Mouse (Mus musculus) forebrain, embryonic 12.5 days (tissue): ENCODE measurements around the gene Prickle2. TPM values are rescaled to one million over a fixed set of nuclear protein-coding genes. Genes with fewer than 3 reads are reported as not detected.

Source experiments
- ATAC-seq: fragments of 200-750 bp; cut with Nextera tagmentation; 2 replicates; pipeline ENCODE4 v1.8.0; 2017; ENCODE audit warnings: moderate TSS enrichment; ENCODE audit not compliant: low FRiP score
- H3K27ac ChIP-seq: fragments of 300-500 bp; sonication (generic); 2 replicates; pipeline ENCODE4 v1.5.1; 2016; ENCODE audit warnings: mild to moderate bottlenecking
- H3K27me3 ChIP-seq: fragments of 300-500 bp; sonication (generic); 2 replicates; pipeline ENCODE4 v1.6.1; 2016; ENCODE audit warnings: mild to moderate bottlenecking
- H3K36me3 ChIP-seq: fragments of 300-500 bp; sonication (generic); replicated peaks from 2 replicates; pipeline ENCODE4 v1.6.1; 2016; ENCODE audit warnings: mild to moderate bottlenecking
- H3K4me1 ChIP-seq: fragments of 300-500 bp; sonication (generic); 2 replicates; pipeline ENCODE4 v1.6.1; 2016
- H3K4me2 ChIP-seq: fragments of 300-500 bp; sonication (generic); 2 replicates; pipeline ENCODE4 v1.6.1; 2016; ENCODE audit warnings: mild to moderate bottlenecking, moderate library complexity
- H3K4me3 ChIP-seq: fragments of 300-500 bp; sonication (generic); replicated peaks from 2 replicates; pipeline ENCODE4 v1.5.1; 2016; ENCODE audit warnings: mild to moderate bottlenecking
- H3K9ac ChIP-seq: fragments of 300-500 bp; sonication (generic); 2 replicates; pipeline ENCODE4 v1.6.1; 2016; ENCODE audit warnings: mild to moderate bottlenecking
- H3K9me3 ChIP-seq: fragments of 300-500 bp; sonication (generic); 2 replicates; pipeline ENCODE4 v1.6.1; 2016
- WGBS: fragments of 180-500 bp; shearing (Covaris S2); methylation state at CpG from one replicate; pipeline ENCODE4 v1.1.7; 2016; 5-methylcytosine and 5-hydroxymethylcytosine counted together
- polyA plus RNA-seq: library from polyadenylated mRNA; unstranded; fragments of >200 nt; fragmentation: Nextera tagmentation; extraction: Ambion mirVana; gene quantifications from 2 replicates; pipeline ENCODE4 v1.2.1, GENCODE M21; 2016

The Prickle2 gene
- polyA plus RNA-seq, 1 experiment from 2014 or later: 6.5 TPM

DNA sequence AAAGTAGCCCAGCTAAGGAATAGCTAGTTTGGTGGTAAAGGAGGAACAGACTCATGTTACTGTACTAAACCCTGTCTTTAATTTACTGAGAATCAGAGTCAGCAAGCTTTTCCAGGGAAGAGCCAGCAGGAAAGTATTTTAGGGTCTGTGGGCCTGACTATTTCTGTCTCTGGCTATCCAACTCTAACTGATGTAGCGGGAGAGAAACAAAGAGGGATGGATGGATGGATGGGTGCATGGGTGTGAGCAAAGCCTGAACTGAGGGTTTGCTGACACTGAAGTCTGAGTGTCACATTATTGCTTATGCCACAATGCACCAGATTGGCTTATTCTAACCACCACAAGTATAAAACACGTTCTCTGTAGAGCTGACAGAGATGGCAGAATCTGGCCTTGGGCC, 88.8 kb downstream of the Prickle2 start:
- H3K9me3 ChIP-seq: 0 out of 2 replicates have a peak, but pooled peaks cover 6% of the 10 kb centered on the region
- WGBS: 77% methylated on average over 2 of the region's 2 CpGs
- H3K4me2 ChIP-seq: no peak overlapping the region
- no peak overlapping the region for H3K9ac ChIP-seq
- no peak for ATAC-seq
- H3K4me1 ChIP-seq: no peaks in the 10 kb centered on the region
- no peak overlapping the region for H3K27ac ChIP-seq
- H3K27me3 ChIP-seq: no peaks in the 10 kb centered on the region
- no peaks in the 10 kb centered on the region for H3K36me3 ChIP-seq
- no peak overlapping the region for H3K4me3 ChIP-seq

DNA sequence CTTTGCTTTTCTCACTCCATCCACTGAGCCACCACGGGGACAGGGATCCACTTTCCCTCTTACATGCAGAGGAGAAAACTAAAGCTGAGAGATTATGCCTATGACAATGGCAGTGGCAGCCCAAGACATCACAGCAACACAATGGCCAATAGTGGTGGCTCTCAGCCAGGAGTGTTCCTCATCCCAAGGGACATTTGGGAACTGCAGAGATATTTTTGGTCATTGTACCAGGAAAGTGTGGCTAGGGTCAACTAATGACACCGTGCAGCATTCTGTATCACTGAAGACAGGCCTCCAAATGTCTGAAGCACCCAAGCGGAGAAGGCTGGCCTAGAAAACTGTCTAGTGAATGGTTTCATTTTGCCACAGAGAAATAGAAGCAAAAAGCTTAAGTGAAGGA, 91.2 kb downstream of the Prickle2 start:
- ATAC-seq: no peak
- Histone ChIP-seq H3K4me2 (no peak overlapping the region), H3K9me3 (0 out of 2 replicates have a peak, but pooled peaks cover 6% of the 10 kb centered on the region), H3K36me3 (no peaks in the 10 kb centered on the region), H3K4me1 (no peaks in the 10 kb centered on the region), H3K9ac (no peak overlapping the region), H3K4me3 (no peak overlapping the region), H3K27me3 (no peaks in the 10 kb centered on the region), H3K27ac (no peak overlapping the region)
- WGBS: 87% methylated on average over 3 of the region's 3 CpGs

DNA sequence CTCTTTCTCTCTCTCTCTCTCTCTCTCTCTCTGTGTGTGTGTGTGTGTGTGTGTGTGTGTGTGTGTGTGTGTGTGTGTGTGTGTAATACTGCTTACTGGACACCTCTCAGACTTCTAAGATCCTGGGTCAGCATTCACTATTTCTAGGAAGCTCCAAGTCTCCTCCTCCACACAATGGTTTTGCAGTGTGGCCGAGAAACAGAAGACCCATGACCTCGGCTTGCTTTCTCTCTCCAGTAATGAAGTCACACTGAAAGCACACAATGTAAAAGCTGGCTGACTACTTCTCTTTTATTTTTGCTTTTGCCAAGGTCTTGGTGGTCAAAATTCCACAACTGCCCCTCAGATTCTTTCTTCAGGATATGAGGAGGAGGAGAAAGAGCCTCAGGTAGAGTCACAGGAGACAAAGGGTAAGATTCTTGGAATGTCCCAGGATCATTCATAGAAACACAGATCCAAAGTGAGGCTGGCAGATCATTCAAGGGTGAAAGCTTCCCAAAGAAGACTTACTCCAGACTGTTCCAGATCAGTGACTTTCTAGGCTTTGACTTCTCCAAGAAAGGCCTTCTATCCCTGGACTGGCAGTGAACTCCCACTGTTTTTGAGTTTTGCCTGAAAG, 93.7 kb downstream of the Prickle2 start:
- 51% methylated on average over 2 of the region's 2 CpGs for WGBS

DNA sequence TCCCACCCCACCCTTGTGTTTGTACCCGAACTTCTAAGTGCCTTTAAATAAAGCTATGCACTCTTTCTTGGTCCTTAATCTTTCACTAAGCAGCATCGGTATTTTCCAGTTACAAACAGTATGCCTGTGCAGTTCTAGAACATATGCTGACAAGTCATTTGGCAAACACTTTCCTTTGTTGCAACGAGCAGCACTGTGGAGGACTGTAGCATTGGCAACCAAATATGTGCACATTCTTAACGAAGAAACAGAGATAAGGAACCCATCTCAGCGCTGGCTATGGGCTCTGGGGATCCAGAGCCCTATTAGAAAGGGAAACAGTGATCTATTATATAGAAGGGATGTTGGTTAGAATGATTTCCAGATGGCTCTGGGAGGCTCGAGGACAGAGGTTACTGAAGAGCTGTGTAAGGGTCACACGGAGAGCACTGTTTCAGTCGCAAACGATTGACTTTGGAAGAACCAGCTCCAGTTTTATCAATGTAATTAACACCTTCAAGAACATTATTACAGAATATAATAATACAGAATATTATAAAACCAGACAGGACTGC, 96.2 kb downstream of the Prickle2 start:
- 73% methylated on average over 9 of the region's 9 CpGs for WGBS
- Histone ChIP-seq H3K4me2 (no peak overlapping the region), H3K4me3 (no peak overlapping the region), H3K4me1 (no peaks in the 10 kb centered on the region), H3K9me3 (no peaks in the 10 kb centered on the region), H3K36me3 (no peaks in the 10 kb centered on the region), H3K9ac (no peak overlapping the region), H3K27me3 (no peaks in the 10 kb centered on the region), H3K27ac (no peak overlapping the region)
- ATAC-seq: no peak

More for the DNA sequence above, 93.7 kb downstream of the Prickle2 start:
- no peak for ATAC-seq
- no peaks in the 10 kb centered on the region for H3K9me3 ChIP-seq
- no peak overlapping the region for H3K27ac ChIP-seq
- H3K36me3 ChIP-seq: no peaks in the 10 kb centered on the region
- H3K27me3 ChIP-seq: no peaks in the 10 kb centered on the region
- no peak overlapping the region for H3K4me2 ChIP-seq
- no peak overlapping the region for H3K4me3 ChIP-seq
- no peak overlapping the region for H3K9ac ChIP-seq
- H3K4me1 ChIP-seq: no peaks in the 10 kb centered on the region

DNA sequence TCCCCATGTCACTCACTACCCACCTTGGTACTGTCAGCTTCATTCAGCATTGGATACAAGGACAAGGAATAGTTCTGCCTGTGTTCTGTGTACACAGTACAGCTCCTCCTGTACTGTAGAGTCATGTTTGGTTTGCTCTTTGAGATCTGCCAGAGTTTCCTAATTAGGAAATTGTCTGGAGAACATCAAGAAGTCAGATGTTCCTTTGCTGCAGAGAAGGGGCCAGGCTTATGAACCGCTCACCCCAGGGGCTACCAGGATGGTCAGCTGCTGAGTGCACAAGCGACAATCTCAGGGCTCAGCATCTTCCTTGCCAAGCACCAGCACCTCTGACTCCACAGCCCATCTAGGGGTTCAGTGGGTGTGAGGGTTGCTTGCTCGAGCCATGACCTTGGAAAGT, 96.9 kb downstream of the Prickle2 start:
- 93% methylated on average over 3 of the region's 3 CpGs for WGBS
- ATAC-seq: no peak
- H3K4me3 ChIP-seq: no peak overlapping the region
- H3K27me3 ChIP-seq: no peaks in the 10 kb centered on the region
- H3K36me3 ChIP-seq: no peaks in the 10 kb centered on the region
- H3K4me1 ChIP-seq: no peaks in the 10 kb centered on the region
- no peak overlapping the region for H3K27ac ChIP-seq
- H3K9ac ChIP-seq: no peak overlapping the region
- no peaks in the 10 kb centered on the region for H3K9me3 ChIP-seq
- H3K4me2 ChIP-seq: no peak overlapping the region

DNA sequence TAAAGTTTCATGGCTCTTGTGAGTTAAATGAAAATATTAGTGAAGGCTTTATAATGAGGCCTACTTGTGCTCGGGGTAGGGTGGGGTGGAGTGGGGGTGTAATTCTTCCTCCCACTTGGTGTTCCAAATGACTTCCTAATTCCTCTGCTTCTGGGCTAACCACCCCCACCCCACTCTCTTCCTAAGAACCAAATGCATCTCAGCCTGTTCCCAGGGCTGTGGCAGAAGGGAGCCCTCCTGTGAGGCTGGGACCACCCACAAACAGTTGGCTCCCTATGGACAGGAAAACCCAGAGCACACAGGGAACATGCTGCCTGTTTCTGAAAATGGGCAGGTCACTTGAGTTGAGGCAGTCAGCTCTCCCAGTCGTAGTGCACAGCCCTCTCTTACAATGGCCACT, 100.8 kb downstream of the Prickle2 start:
- H3K27ac ChIP-seq: no peak overlapping the region
- H3K4me1 ChIP-seq: no peaks in the 10 kb centered on the region
- ATAC-seq: no peak
- H3K27me3 ChIP-seq: no peaks in the 10 kb centered on the region
- 58% methylated on average over 2 of the region's 2 CpGs for WGBS
- no peak overlapping the region for H3K4me3 ChIP-seq
- H3K9me3 ChIP-seq: no peaks in the 10 kb centered on the region
- H3K9ac ChIP-seq: no peak overlapping the region
- H3K36me3 ChIP-seq: no peaks in the 10 kb centered on the region
- no peak overlapping the region for H3K4me2 ChIP-seq

DNA sequence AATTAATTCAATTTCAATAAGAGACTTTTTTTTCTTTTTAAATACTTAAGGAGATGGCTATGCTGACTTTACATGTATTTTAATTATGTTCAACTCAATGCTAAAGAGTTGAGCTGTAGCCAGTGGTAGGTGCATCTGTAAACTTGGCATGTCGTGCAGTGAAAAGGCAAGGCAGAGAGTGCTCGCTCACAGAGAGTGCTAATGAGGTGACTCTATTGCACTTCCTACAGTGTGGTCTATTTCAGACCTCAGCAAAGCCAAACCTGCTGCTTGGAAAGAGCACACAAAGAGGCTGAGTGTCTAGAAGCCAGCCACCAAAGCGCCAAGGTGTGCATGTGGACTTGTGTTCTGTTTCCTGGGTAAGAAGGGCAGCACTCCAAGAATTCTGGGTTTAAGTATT, 109.6 kb downstream of the Prickle2 start:
- H3K4me3 ChIP-seq: no peak overlapping the region
- H3K27ac ChIP-seq: no peak overlapping the region
- H3K4me1 ChIP-seq: no peaks in the 10 kb centered on the region
- no peaks in the 10 kb centered on the region for H3K36me3 ChIP-seq
- H3K27me3 ChIP-seq: no peaks in the 10 kb centered on the region
- no peak overlapping the region for H3K4me2 ChIP-seq
- WGBS: 79% methylated on average over 3 of the region's 3 CpGs
- no peak for ATAC-seq
- H3K9me3 ChIP-seq: no peaks in the 10 kb centered on the region
- H3K9ac ChIP-seq: no peak overlapping the region

DNA sequence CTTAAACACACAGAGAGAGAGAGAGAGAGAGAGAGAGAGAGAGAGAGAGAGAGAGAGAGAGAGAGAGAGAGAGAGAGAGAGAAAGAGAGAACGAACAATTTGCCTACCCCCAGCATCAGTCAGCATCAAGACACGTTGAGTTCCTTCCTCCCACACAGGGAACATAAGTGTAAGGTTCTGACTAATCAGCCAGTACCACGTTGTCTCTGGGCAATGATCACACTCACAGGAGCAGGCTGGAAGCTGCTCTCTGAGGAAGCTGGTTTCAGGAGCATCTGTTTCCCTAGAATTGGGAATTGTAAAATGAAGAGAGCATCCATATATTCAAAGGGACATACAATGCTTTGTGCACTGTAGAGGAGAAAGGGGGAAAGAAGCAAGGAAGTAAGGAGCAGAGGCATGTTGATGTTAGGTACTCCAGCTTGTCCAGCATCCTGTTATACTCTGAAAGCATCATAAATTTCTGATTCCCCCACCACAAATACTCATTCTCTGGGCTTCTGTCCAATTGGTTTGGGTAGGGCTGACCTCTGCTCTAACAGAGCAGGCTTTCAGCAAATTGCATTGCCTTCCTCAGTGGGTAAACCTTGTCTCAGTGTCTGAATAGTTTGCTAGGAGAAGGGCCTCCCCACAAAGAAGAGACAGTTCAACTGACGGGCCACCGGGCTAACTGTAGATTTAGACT, 116.4 kb downstream of the Prickle2 start:
- H3K27me3 ChIP-seq: no peaks in the 10 kb centered on the region
- no peak overlapping the region for H3K4me3 ChIP-seq
- H3K9ac ChIP-seq: no peak overlapping the region
- no peak for ATAC-seq
- H3K27ac ChIP-seq: no peak overlapping the region
- no peaks in the 10 kb centered on the region for H3K36me3 ChIP-seq
- 91% methylated on average over 5 of the region's 5 CpGs for WGBS
- no peaks in the 10 kb centered on the region for H3K9me3 ChIP-seq
- H3K4me1 ChIP-seq: no peaks in the 10 kb centered on the region
- no peak overlapping the region for H3K4me2 ChIP-seq

DNA sequence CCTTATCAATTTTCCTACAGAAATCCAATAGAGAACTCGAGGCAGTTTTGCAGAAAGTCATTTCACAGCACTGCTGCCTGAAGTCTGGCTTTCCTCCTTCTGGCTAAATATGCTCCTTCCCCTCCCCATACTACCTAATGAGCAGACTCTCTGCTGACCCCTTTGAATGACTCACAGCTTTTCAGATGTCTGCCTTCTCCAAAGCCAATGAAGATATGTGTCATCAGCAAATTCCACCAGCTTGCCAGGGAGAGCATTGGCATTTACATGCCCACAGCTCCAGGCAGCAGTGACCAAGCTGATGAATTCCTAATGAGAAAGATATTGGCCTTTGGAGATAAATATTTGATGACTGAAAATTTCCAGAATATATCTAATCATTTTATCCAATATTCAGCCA, 121.9 kb downstream of the Prickle2 start:
- no peak for ATAC-seq
- 63% methylated on average over 1 of the region's 1 CpGs for WGBS

DNA sequence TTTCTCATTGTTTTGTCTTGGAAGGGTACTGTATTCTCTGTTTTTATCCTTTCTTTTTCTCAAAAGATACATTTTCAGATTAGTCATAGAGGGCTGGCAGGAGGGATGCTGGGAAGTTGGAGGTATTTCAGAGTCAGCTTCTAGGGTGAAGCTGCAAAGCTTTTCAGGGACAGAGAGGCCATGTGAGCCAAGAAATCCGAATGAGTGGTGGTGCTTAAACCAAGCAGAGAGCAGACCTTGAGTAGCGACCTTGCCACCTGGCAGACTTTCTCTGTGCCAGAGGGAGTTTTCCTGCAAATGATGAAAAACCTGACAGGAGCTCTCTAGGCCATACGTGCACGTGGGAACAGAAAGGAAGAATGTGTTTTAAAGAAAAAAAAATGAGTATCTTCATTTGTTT, 130.7 kb downstream of the Prickle2 start:
- H3K9me3 ChIP-seq: no peaks in the 10 kb centered on the region
- 85% methylated on average over 4 of the region's 4 CpGs for whole genome bisulfite sequencing
- H3K4me1 ChIP-seq: peaks cover under 1% of the 10 kb centered on the region; the same call in 1 of the 2 replicates
- H3K27ac ChIP-seq: no peak overlapping the region
- no peak for ATAC-seq
- no peak overlapping the region for H3K4me3 ChIP-seq
- no peaks in the 10 kb centered on the region for H3K27me3 ChIP-seq
- no peaks in the 10 kb centered on the region for H3K36me3 ChIP-seq
- no peak overlapping the region for H3K4me2 ChIP-seq
- no peak overlapping the region for H3K9ac ChIP-seq

More for the DNA sequence above, 121.9 kb downstream of the Prickle2 start:
- no peak overlapping the region for H3K9ac ChIP-seq
- no peak overlapping the region for H3K4me3 ChIP-seq
- H3K27ac ChIP-seq: no peak overlapping the region
- no peaks in the 10 kb centered on the region for H3K4me1 ChIP-seq
- H3K9me3 ChIP-seq: no peaks in the 10 kb centered on the region
- H3K4me2 ChIP-seq: no peak overlapping the region
- no peaks in the 10 kb centered on the region for H3K27me3 ChIP-seq
- no peaks in the 10 kb centered on the region for H3K36me3 ChIP-seq

DNA sequence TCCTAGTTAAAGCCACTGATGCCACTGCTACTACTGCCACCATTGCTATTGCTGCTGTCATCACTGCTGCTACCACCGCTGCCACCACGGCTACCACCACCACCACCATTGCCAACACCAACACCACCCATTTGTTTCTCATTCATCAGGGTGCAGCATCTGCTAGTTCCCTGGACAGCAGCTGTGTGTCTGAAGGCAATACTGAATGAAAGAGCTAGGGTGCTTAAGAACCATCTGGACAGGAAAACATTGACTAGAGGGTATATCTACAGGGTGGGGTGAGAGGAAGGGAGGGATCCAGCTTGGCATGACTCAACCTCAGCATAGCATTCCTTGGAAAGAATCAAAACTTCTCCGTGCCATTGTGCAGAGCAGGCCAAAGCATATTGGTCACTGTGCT, 133.8 kb downstream of the Prickle2 start:
- 94% methylated on average over 3 of the region's 3 CpGs for WGBS
- ATAC-seq: no peak
- Histone ChIP-seq H3K4me3 (no peak overlapping the region), H3K36me3 (no peaks in the 10 kb centered on the region), H3K27ac (no peak overlapping the region), H3K27me3 (no peaks in the 10 kb centered on the region), H3K9me3 (no peaks in the 10 kb centered on the region), H3K9ac (no peak overlapping the region), H3K4me2 (no peak overlapping the region), H3K4me1 (peaks cover 11% of the 10 kb centered on the region; the same call in 1 of the 2 replicates)

DNA sequence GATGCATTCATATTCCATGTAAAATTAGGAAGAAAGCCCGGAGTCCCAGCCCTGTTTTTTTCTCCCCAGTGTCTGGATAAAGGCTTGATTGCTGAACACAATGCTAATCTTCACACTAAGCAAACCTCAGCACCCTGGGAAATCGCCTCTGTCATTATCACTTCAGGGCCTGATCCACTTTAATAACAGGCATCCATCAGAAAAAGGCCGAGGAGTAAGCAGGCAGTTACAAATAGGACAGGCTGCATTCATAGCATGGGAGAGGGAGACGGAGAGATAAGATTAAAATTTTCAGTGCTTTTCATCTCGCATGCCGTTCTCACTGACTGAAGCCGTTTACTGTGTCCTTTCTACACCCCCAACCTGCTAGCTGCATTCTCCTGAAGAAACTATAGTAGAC, 135.9 kb downstream of the Prickle2 start:
- Histone ChIP-seq H3K27ac (0 out of 2 replicates have a peak overlapping the region, but pooled peaks have one; percentile 32), H3K9me3 (no peaks in the 10 kb centered on the region), H3K9ac (no peak overlapping the region), H3K4me2 (no peak overlapping the region), H3K4me3 (no peak overlapping the region), H3K36me3 (no peaks in the 10 kb centered on the region), H3K4me1 (peaks cover 11% of the 10 kb centered on the region; the same call in 1 of the 2 replicates), H3K27me3 (no peaks in the 10 kb centered on the region)
- no peak for ATAC-seq
- 34% methylated on average over 7 of the region's 7 CpGs for WGBS

DNA sequence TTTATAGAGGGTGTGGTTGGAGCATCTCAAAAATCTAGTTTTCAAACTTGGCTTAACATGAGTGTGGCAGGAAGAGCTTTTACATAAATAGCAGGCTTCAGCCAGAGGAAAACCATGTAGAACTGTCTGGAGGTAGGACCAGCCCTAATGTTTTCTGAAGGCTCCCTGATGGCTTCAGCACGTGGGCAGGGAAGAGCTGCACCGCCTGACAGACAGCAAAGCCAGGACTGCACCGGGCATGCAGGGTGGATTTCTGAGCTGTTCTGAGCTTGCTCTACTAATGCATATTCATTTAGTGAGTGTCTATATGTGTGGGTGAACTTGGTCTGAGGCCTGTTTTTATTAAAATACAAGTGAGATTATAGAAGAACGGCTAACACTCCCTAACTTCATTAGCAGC, 136.7 kb downstream of the Prickle2 start:
- WGBS: 42% methylated on average over 4 of the region's 4 CpGs

More for the DNA sequence above, 136.7 kb downstream of the Prickle2 start:
- no peak for ATAC-seq
- Histone ChIP-seq H3K36me3 (no peaks in the 10 kb centered on the region), H3K27ac (no peak overlapping the region), H3K4me1 (peaks cover 11% of the 10 kb centered on the region; the same call in 1 of the 2 replicates), H3K4me2 (no peak overlapping the region), H3K4me3 (no peak overlapping the region), H3K9me3 (no peaks in the 10 kb centered on the region), H3K9ac (no peak overlapping the region), H3K27me3 (no peaks in the 10 kb centered on the region)
